Mouse (Mus musculus) myocyte (in vitro differentiated cells): ENCODE results near the gene Asap2.

Experiments
- MAX ChIP-seq: IDR thresholded peaks from one replicate; pipeline ENCODE4 v1.6.1; 2011; ENCODE audit warnings: low read depth, mild to moderate bottlenecking, control low read depth
- POLR2A ChIP-seq: IDR thresholded peaks from one replicate; pipeline ENCODE4 v1.6.1; 2011; ENCODE audit warnings: low read depth, mild to moderate bottlenecking, control low read depth, moderate library complexity; ENCODE audit not compliant: insufficient read length
- SRF ChIP-seq: IDR thresholded peaks from one replicate; pipeline ENCODE4 v1.6.1; 2011; ENCODE audit warnings: low read depth; ENCODE audit not compliant: control insufficient read depth, insufficient read length
- TCF12 ChIP-seq: IDR thresholded peaks from one replicate; pipeline ENCODE4 v1.6.1; 2011; ENCODE audit warnings: mild to moderate bottlenecking, control low read depth; ENCODE audit not compliant: poor library complexity, insufficient read depth, severe bottlenecking
- USF1 ChIP-seq: IDR thresholded peaks from one replicate; pipeline ENCODE4 v1.6.1; 2011; ENCODE audit warnings: low read depth, mild to moderate bottlenecking, control low read depth, moderate library complexity

GRCm38 (mm10) chr12:21305741-21306140 lies 315.5 kb downstream of the Asap2 start:
- TF ChIP-seq TCF12 (no peak), POLR2A (no peak), USF1 (no peak), SRF (no peak), MAX (no peak)
